Mouse (Mus musculus): ENCODE data around the gene St6galnac3.

DNA sequence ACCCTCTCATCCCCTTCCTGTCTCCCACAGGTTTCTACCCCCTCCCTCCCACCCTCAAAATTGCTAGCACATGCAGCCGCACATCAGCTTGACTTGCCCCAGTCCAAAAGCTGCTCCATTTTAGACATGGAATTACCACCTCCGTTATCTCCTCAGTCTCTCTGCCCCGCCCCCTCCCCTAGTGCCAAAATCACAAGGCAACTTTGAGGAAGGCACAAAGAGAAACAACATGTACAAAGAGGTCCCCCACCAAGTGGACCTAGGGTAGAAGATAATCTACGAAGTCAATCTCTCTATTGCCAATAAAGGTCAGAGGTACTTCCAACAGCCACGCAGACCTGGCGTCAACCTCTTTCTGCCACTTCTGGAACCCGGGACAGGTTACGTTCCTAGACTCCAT lies 6.2 kb downstream of the St6galnac3 start:
- TF ChIP-seq CTCF (IDR thresholded peaks at IDR 0.05; ENCODE audit: insufficient read depth, low read length) (no peak), POLR2A (IDR thresholded peaks at IDR 0.05; ENCODE audit: borderline replicate concordance, extremely low read depth, low read depth, low read length) (no peak)

All from lung, adult 2 months (tissue).